Mouse (Mus musculus) forebrain, embryonic 11.5 days (tissue): ENCODE data around the gene Apip. TPM values are rescaled to one million over a fixed set of nuclear protein-coding genes. Genes with fewer than 3 reads are reported as not detected.
A peak's percentile ranks its signal among the peaks of the same experiment; 100 is the strongest.

ENCODE experiments used
- ATAC-seq: fragments of 200-750 bp; cut with Nextera tagmentation; replicated peaks from 2 replicates; pipeline ENCODE4 v1.8.0; 2017; ENCODE audit warnings: moderate TSS enrichment; ENCODE audit not compliant: low FRiP score
- DNase-seq: peaks from one replicate; pipeline ENCODE4 v3.0.0-alpha.2; 2017; ENCODE audit warnings: low spot score
- H3K27ac ChIP-seq: fragments of 300-500 bp; sonication (generic); 2 replicates; pipeline ENCODE4 v1.5.1; 2014; ENCODE audit warnings: low read depth, low read length
- H3K27me3 ChIP-seq: fragments of 300-500 bp; sonication (generic); 2 replicates; pipeline ENCODE4 v1.6.1; 2014; ENCODE audit warnings: mild to moderate bottlenecking, low read length, mixed read lengths; ENCODE audit not compliant: control insufficient read depth, insufficient read depth
- H3K36me3 ChIP-seq: fragments of 300-500 bp; sonication (generic); 2 replicates; pipeline ENCODE4 v1.6.1; 2014; ENCODE audit warnings: mild to moderate bottlenecking, low read length, moderate library complexity, mixed read lengths; ENCODE audit not compliant: control insufficient read depth, insufficient read depth
- H3K4me1 ChIP-seq: fragments of 300-500 bp; sonication (generic); replicated peaks from 2 replicates; pipeline ENCODE4 v1.6.1; 2014; ENCODE audit warnings: low read length, mixed read lengths; ENCODE audit not compliant: control insufficient read depth, insufficient read depth
- H3K4me2 ChIP-seq: fragments of 300-500 bp; sonication (generic); 2 replicates; pipeline ENCODE4 v1.6.1; 2014; ENCODE audit warnings: low read depth, mild to moderate bottlenecking, low read length, moderate library complexity, mixed read lengths; ENCODE audit not compliant: severe bottlenecking
- H3K4me3 ChIP-seq: fragments of 300-500 bp; sonication (generic); 2 replicates; pipeline ENCODE4 v1.5.1; 2014; ENCODE audit warnings: low read depth, low read length
- H3K9ac ChIP-seq: fragments of 300-500 bp; sonication (generic); 2 replicates; pipeline ENCODE4 v1.6.1; 2014; ENCODE audit warnings: low read length
- H3K9me3 ChIP-seq: fragments of 300-500 bp; sonication (generic); 2 replicates; pipeline ENCODE4 v1.6.1; 2016; ENCODE audit warnings: low read length, mixed read lengths; ENCODE audit not compliant: control insufficient read depth
- WGBS: fragments of 180-500 bp; shearing (Covaris S2); extraction: QIAGEN DNeasy Blood & Tissue Kit; methylation state at CpG from one replicate; pipeline ENCODE4 v1.1.7; 2014; 5-methylcytosine and 5-hydroxymethylcytosine counted together
- polyA plus RNA-seq: library from polyadenylated mRNA; unstranded; fragments of >200 nt; fragmentation: Nextera tagmentation; extraction: Ambion mirVana; gene quantifications from 2 replicates; pipeline ENCODE4 v1.2.1, GENCODE M21; 2014

Gene Apip
- polyA plus RNA-seq = 55.7 and 58.7 TPM in 2 replicates

GRCm38 (mm10) chr2:103073219-103073982 lies at the start of gene Apip, which contains the start of gene Pdhx:
Gene Apip (plus strand): TSS chr2:103073675.
Gene Pdhx (minus strand): TSS chr2:103073513.
- H3K27ac ChIP-seq = 0 out of 2 replicates have a peak within 1 kb of the TSS, but pooled peaks have one; percentile 46
- ATAC-seq (peak; percentile 100), DNase-seq (peak; percentile 100)
- H3K27me3 ChIP-seq = no peaks in the 10 kb centered on the region
- under 1% methylated on average over 55 of the region's 55 CpGs for WGBS
- H3K36me3 ChIP-seq = no peaks in the 10 kb centered on the region
- H3K9ac ChIP-seq = peak within 1 kb of the TSS; percentile 80
- no peaks in the 10 kb centered on the region for H3K4me1 ChIP-seq
- H3K4me2 ChIP-seq = peak within 1 kb of the TSS; percentile 61
- peak within 1 kb of the TSS; percentile 75 for H3K4me3 ChIP-seq
- H3K9me3 ChIP-seq = no peaks in the 10 kb centered on the region

- no peak overlapping the region for H3K27ac ChIP-seq
- 83% methylated on average over 4 of the region's 4 CpGs for WGBS
- no peaks in the 10 kb centered on the region for H3K27me3 ChIP-seq
- H3K4me1 ChIP-seq = no peaks in the 10 kb centered on the region; the same call in 1 of the 2 replicates
- ATAC-seq = no peak
- no peak overlapping the region for H3K9ac ChIP-seq
- H3K4me3 ChIP-seq = no peak overlapping the region
- no peak overlapping the region for H3K4me2 ChIP-seq
- no peaks in the 10 kb centered on the region for H3K9me3 ChIP-seq
- no peak for DNase-seq
- H3K36me3 ChIP-seq = no peaks in the 10 kb centered on the region
Measured at GRCm38 (mm10) chr2:103037831-103038230, 35.6 kb upstream of the Apip start.

DNA sequence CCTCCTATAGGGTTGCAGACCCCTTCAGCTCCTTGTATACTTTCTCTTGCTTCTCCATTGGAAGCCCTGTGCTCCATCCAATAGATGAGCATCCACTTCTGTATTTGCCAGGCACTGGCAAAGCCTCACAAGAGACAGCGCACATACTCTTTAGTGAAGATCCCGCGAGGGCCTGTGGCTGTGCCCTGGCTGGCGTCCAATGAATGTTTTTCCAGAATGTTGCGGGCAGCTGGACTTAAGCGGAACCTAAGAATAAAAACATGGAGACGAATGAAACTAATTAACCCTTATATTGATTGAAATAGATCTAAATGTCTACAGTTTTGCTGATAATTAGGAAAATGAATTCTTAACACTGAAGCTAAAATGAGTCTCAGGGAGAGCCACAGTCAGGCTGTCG lies 32.6 kb upstream of the Apip start:
- no peak overlapping the region for H3K4me3 ChIP-seq
- 86% methylated on average over 8 of the region's 8 CpGs for WGBS
- H3K27me3 ChIP-seq = no peaks in the 10 kb centered on the region
- H3K4me2 ChIP-seq = no peak overlapping the region
- no peaks in the 10 kb centered on the region for H3K9me3 ChIP-seq
- no peaks in the 10 kb centered on the region for H3K36me3 ChIP-seq
- no peaks in the 10 kb centered on the region; the same call in 1 of the 2 replicates for H3K4me1 ChIP-seq
- no peak overlapping the region for H3K9ac ChIP-seq
- no peak overlapping the region for H3K27ac ChIP-seq
- ATAC-seq (no peak), DNase-seq (no peak)

- Histone ChIP-seq H3K27me3 (no peaks in the 10 kb centered on the region), H3K9ac (no peak overlapping the region), H3K9me3 (no peaks in the 10 kb centered on the region), H3K4me3 (no peak overlapping the region), H3K4me2 (no peak overlapping the region), H3K4me1 (no peaks in the 10 kb centered on the region), H3K36me3 (no peaks in the 10 kb centered on the region), H3K27ac (no peak overlapping the region)
- ATAC-seq (no peak), DNase-seq (no peak)
- WGBS = 88% methylated on average over 2 of the region's 2 CpGs
Measured at GRCm38 (mm10) chr2:103045286-103045685, 28.2 kb upstream of the Apip start.

DNA sequence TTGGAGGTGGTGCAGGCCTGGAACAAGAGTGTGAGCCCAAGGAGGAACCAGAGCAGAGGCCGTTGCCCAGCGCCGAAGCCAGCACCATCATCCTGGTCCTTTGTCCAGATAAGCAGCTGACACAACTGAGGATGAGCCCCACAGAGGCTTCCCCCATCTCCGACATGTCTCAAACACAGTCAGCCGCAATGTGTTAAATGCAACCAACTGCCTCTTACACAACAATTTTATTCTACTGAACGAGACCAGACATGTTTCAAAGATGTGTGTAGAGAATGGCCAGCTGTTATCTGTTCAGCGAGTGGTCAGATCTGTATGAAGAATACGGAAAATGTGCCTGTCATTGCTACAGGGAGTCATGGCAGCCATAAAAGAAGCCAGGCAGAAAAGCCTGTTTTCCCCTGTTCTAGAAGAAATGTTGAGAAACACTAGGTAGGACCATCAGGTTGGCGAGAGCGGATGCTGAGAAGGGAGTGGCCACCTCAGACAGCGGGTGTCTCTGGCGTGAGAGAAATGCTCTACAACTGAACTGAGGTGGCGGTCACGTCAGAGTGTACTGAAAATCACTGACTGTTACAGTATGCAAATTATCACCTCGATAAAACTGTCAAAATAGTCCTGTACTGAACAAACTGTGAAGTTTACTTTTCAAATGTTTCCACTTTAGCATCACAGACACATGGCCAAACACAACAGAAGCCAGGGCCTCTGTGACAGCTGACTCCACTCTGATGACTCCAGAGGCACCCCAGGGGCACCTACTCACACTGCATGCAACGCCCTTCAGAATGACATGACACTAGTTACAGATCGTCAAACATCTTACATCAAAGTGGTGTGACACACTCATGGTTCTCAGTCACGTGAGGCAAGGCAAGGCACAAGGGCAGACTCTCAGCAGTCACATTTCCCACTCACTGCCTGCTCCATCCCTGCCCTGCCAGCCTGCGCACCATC lies 21.3 kb upstream of the Apip start:
- no peak overlapping the region for H3K4me3 ChIP-seq
- WGBS = 91% methylated on average over 19 of the region's 19 CpGs
- no peak overlapping the region for H3K27ac ChIP-seq
- DNase-seq (no peak), ATAC-seq (no peak)
- no peaks in the 10 kb centered on the region for H3K4me1 ChIP-seq
- no peaks in the 10 kb centered on the region for H3K27me3 ChIP-seq
- no peak overlapping the region for H3K4me2 ChIP-seq
- no peaks in the 10 kb centered on the region for H3K36me3 ChIP-seq
- no peaks in the 10 kb centered on the region for H3K9me3 ChIP-seq
- H3K9ac ChIP-seq = no peak overlapping the region

- Histone ChIP-seq H3K27me3 (no peaks in the 10 kb centered on the region), H3K4me2 (no peak overlapping the region), H3K9me3 (no peaks in the 10 kb centered on the region), H3K4me3 (no peak overlapping the region), H3K36me3 (no peaks in the 10 kb centered on the region), H3K9ac (no peak overlapping the region), H3K27ac (no peak overlapping the region), H3K4me1 (no peaks in the 10 kb centered on the region)
- no peak for DNase-seq
- ATAC-seq = no peak
- 89% methylated on average over 6 of the region's 6 CpGs for WGBS
Measured at GRCm38 (mm10) chr2:103055820-103056219, 17.7 kb upstream of the Apip start.

- H3K4me2 ChIP-seq = no peak overlapping the region
- H3K9ac ChIP-seq = no peak overlapping the region
- DNase-seq (no peak), ATAC-seq (no peak)
- H3K4me3 ChIP-seq = no peak overlapping the region
- WGBS = 94% methylated on average over 3 of the region's 3 CpGs
- no peaks in the 10 kb centered on the region for H3K27me3 ChIP-seq
- no peaks in the 10 kb centered on the region; the same call in 1 of the 2 replicates for H3K4me1 ChIP-seq
- H3K36me3 ChIP-seq = no peaks in the 10 kb centered on the region
- H3K9me3 ChIP-seq = no peaks in the 10 kb centered on the region
- no peak overlapping the region for H3K27ac ChIP-seq
Measured at GRCm38 (mm10) chr2:103058266-103058665, 15.2 kb upstream of the Apip start.

- WGBS = 52% methylated on average over 3 of the region's 3 CpGs
- DNase-seq (no peak), ATAC-seq (no peak)
- Histone ChIP-seq H3K27me3 (no peaks in the 10 kb centered on the region), H3K4me2 (no peak overlapping the region), H3K4me1 (no peaks in the 10 kb centered on the region; the same call in 1 of the 2 replicates), H3K36me3 (no peaks in the 10 kb centered on the region), H3K9me3 (no peaks in the 10 kb centered on the region), H3K4me3 (no peak overlapping the region), H3K9ac (no peak overlapping the region), H3K27ac (no peak overlapping the region)
Measured at GRCm38 (mm10) chr2:103062865-103063264, 10.6 kb upstream of the Apip start.
